Mouse (Mus musculus): ENCODE results near the gene Cox6a2. TPM values are rescaled to one million over a fixed set of nuclear protein-coding genes. Genes with fewer than 3 reads are reported as not detected.

The Cox6a2 gene
- 0.56 and 2.2 TPM in 2 replicates for polyA plus RNA-seq (2014; fragmentation: Nextera tagmentation; extraction: Ambion mirVana)

GRCm38 (mm10) chr7:128206152-128206551, at the start of gene Cox6a2:
Gene Cox6a2 (minus strand): TSS chr7:128206387.
- Histone ChIP-seq H3K4me1 (ENCODE audit: control insufficient read depth, insufficient read depth, low read length) (no peaks in the 10 kb centered on the region), H3K27ac (replicated peaks; ENCODE audit: low read depth, low read length) (no peak within 1 kb of the TSS), H3K36me3 (replicated peaks; ENCODE audit: control insufficient read depth, insufficient read depth, low read depth, low read length) (no peaks in the 10 kb centered on the region), H3K9ac (replicated peaks; ENCODE audit: low read length) (no peak within 1 kb of the TSS), H3K4me3 (ENCODE audit: low read depth, low read length) (no peak within 1 kb of the TSS), H3K9me3 (replicated peaks; ENCODE audit: control insufficient read depth, low read length) (no peaks in the 10 kb centered on the region), H3K27me3 (ENCODE audit: control insufficient read depth, insufficient read depth, low read length) (no peaks in the 10 kb centered on the region), H3K4me2 (ENCODE audit: low read depth, low read length) (no peak within 1 kb of the TSS)
- no peak for DNase-seq (ENCODE audit: low spot score)
- ATAC-seq (replicated peaks; ENCODE audit: insufficient number of reproducible peaks, low FRiP score, low TSS enrichment, low read depth) = no peak
- WGBS = 80% methylated on average over 6 of the region's 6 CpGs

GRCm38 (mm10) chr7:128255757-128256156, 49.6 kb upstream of the Cox6a2 start:
- ATAC-seq (replicated peaks; ENCODE audit: insufficient number of reproducible peaks, low FRiP score, low TSS enrichment, low read depth) (no peak), DNase-seq (ENCODE audit: low spot score) (no peak)
- 88% methylated on average over 5 of the region's 5 CpGs for WGBS
- H3K27ac ChIP-seq (replicated peaks; ENCODE audit: low read depth, low read length) = no peak overlapping the region
- no peaks in the 10 kb centered on the region for H3K36me3 ChIP-seq (replicated peaks; ENCODE audit: control insufficient read depth, insufficient read depth, low read depth, low read length)
- H3K9ac ChIP-seq (replicated peaks; ENCODE audit: low read length) = no peak overlapping the region
- H3K9me3 ChIP-seq (replicated peaks; ENCODE audit: control insufficient read depth, low read length) = no peaks in the 10 kb centered on the region
- no peak overlapping the region for H3K4me2 ChIP-seq (ENCODE audit: low read depth, low read length)
- H3K27me3 ChIP-seq (ENCODE audit: control insufficient read depth, insufficient read depth, low read length) = no peaks in the 10 kb centered on the region
- H3K4me3 ChIP-seq (ENCODE audit: low read depth, low read length) = no peak overlapping the region
- H3K4me1 ChIP-seq (ENCODE audit: control insufficient read depth, insufficient read depth, low read length) = no peaks in the 10 kb centered on the region

GRCm38 (mm10) chr7:128254978-128255377, 48.8 kb upstream of the Cox6a2 start:
- Histone ChIP-seq H3K4me2 (ENCODE audit: low read depth, low read length) (no peak overlapping the region), H3K9me3 (replicated peaks; ENCODE audit: control insufficient read depth, low read length) (no peaks in the 10 kb centered on the region), H3K27me3 (ENCODE audit: control insufficient read depth, insufficient read depth, low read length) (no peaks in the 10 kb centered on the region), H3K4me1 (ENCODE audit: control insufficient read depth, insufficient read depth, low read length) (no peaks in the 10 kb centered on the region), H3K9ac (replicated peaks; ENCODE audit: low read length) (no peak overlapping the region), H3K4me3 (ENCODE audit: low read depth, low read length) (no peak overlapping the region), H3K36me3 (replicated peaks; ENCODE audit: control insufficient read depth, insufficient read depth, low read depth, low read length) (no peaks in the 10 kb centered on the region), H3K27ac (replicated peaks; ENCODE audit: low read depth, low read length) (no peak overlapping the region)
- WGBS = 54% methylated on average over 2 of the region's 2 CpGs
- DNase-seq (ENCODE audit: low spot score) (no peak), ATAC-seq (replicated peaks; ENCODE audit: insufficient number of reproducible peaks, low FRiP score, low TSS enrichment, low read depth) (no peak)

DNA sequence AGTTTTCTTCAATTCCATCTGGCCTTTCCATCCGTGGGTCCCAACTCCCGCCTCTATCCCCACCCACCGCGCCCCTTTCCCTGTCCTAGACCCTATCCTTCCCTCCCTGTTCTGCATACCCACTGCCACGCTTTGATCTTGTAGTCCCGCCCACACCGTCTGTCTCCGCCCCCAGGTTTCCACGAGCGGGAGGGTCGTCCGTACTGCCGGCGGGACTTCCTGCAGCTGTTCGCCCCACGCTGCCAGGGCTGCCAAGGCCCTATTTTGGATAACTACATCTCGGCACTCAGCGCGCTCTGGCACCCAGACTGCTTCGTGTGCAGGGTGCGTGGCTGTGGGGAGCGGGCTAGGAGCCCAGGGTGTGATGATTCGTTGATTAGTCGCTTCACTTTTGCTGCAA, 46.4 kb upstream of the Cox6a2 start:
- ATAC-seq (replicated peaks; ENCODE audit: insufficient number of reproducible peaks, low FRiP score, low TSS enrichment, low read depth) = peak; percentile 60; the same call in 1 of the 2 replicates
- no peaks in the 10 kb centered on the region for H3K27me3 ChIP-seq (ENCODE audit: control insufficient read depth, insufficient read depth, low read length)
- H3K4me1 ChIP-seq (ENCODE audit: control insufficient read depth, insufficient read depth, low read length) = no peaks in the 10 kb centered on the region
- H3K9me3 ChIP-seq (replicated peaks; ENCODE audit: control insufficient read depth, low read length) = no peaks in the 10 kb centered on the region
- peak overlapping the region; percentile 33 for H3K9ac ChIP-seq (replicated peaks; ENCODE audit: low read length)
- 11% methylated on average over 24 of the region's 24 CpGs for WGBS
- H3K4me3 ChIP-seq (ENCODE audit: low read depth, low read length) = peak overlapping the region; percentile 25
- no peaks in the 10 kb centered on the region for H3K36me3 ChIP-seq (replicated peaks; ENCODE audit: control insufficient read depth, insufficient read depth, low read depth, low read length)
- H3K4me2 ChIP-seq (ENCODE audit: low read depth, low read length) = peak overlapping the region; percentile 46
- no peak overlapping the region for H3K27ac ChIP-seq (replicated peaks; ENCODE audit: low read depth, low read length)
- DNase-seq (ENCODE audit: low spot score) = peak; percentile 72

DNA sequence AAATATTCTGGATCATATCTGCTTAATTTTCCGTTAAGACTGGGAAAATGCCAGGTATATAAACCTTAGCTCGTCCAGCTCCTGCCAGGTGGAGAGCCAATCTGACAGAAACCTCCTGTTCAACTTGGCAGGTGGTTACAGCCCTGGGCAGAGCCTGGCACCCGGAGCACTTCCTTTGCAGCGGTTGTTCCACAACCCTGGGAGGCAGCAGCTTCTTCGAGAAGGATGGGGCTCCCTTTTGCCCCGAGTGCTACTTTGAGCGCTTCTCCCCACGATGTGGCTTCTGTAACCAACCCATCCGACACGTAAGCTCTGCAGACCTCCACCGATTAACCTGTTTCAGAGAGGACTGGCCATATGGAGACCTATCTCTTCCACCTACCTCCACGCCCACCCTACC, 45.8 kb upstream of the Cox6a2 start:
- H3K27me3 ChIP-seq (ENCODE audit: control insufficient read depth, insufficient read depth, low read length) = no peaks in the 10 kb centered on the region
- no peak overlapping the region for H3K27ac ChIP-seq (replicated peaks; ENCODE audit: low read depth, low read length)
- no peak overlapping the region; the same call in 1 of the 2 replicates for H3K4me2 ChIP-seq (ENCODE audit: low read depth, low read length)
- H3K36me3 ChIP-seq (replicated peaks; ENCODE audit: control insufficient read depth, insufficient read depth, low read depth, low read length) = no peaks in the 10 kb centered on the region
- no peaks in the 10 kb centered on the region for H3K4me1 ChIP-seq (ENCODE audit: control insufficient read depth, insufficient read depth, low read length)
- DNase-seq (ENCODE audit: low spot score) (no peak), ATAC-seq (replicated peaks; ENCODE audit: insufficient number of reproducible peaks, low FRiP score, low TSS enrichment, low read depth) (no peak)
- H3K9ac ChIP-seq (replicated peaks; ENCODE audit: low read length) = no peak overlapping the region; the same call in 1 of the 2 replicates
- 52% methylated on average over 12 of the region's 12 CpGs for WGBS
- H3K4me3 ChIP-seq (ENCODE audit: low read depth, low read length) = no peak overlapping the region
- H3K9me3 ChIP-seq (replicated peaks; ENCODE audit: control insufficient read depth, low read length) = no peaks in the 10 kb centered on the region

DNA sequence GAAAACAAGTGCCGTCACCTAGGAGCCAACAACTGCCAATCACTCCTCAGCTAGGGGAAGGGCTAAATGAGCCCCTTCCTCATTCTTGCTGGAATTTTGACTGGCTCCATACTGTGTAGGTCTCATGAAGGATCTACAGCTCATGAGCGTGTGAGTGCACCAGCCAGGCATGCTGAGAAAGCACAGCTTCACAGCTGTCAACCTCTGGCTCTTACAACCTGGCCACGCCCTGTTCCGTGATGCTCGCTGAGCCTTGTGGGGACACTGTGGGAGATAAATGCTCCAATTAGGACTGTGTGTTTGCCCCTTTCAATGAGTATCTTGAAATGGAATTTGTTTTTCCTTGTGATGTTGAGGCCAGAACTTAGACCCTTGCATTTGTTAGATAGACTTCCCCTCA, 43.8 kb upstream of the Cox6a2 start:
- H3K36me3 ChIP-seq (replicated peaks; ENCODE audit: control insufficient read depth, insufficient read depth, low read depth, low read length) = no peaks in the 10 kb centered on the region

DNA sequence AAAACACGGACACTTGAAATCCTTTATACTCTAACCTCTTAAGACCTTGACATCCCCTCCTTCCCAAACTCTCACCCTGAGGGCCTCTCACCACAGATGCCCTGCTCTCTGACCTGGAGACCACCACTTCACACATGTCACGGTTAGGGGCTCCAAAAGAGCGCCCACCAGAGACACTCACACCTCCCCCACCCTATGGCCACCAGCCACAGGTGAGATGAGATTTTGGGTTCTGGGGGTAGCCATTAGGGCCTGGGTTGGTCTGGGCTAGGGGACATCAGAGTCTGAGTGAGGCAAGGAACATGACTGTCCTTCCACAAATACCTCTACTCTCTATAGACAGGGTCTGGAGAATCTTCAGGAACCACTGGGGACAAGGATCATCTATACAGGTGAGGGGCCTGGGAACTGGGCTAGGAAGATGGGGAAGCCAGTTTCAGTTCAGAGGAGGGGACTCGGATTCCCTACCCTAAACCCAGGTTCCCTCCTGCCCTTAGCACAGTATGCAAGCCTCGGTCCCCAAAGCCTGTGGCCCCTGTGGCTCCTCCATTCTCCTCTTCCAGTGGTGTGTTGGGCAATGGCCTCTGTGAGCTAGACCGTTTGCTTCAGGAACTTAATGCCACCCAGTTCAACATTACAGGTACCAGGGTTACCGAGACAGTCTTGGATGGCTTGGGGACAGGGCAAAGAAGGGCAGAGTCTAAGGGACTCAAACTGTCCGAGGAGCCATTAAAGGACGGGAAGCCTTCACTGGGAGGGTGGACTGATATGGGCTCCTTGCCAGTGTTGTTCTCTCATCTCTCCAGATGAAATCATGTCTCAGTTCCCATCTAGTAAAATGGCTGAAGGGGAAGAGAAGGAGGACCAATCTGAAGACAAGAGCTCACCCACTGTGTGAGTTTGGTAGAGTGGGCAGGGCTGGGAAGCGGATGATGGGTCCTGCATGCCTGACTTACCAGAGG, 42.2 kb upstream of the Cox6a2 start:
- Histone ChIP-seq H3K4me2 (ENCODE audit: low read depth, low read length) (no peak overlapping the region), H3K9ac (replicated peaks; ENCODE audit: low read length) (no peak overlapping the region; the same call in 1 of the 2 replicates), H3K27me3 (ENCODE audit: control insufficient read depth, insufficient read depth, low read length) (no peaks in the 10 kb centered on the region), H3K4me1 (ENCODE audit: control insufficient read depth, insufficient read depth, low read length) (no peaks in the 10 kb centered on the region), H3K9me3 (replicated peaks; ENCODE audit: control insufficient read depth, low read length) (no peaks in the 10 kb centered on the region), H3K4me3 (ENCODE audit: low read depth, low read length) (no peak overlapping the region), H3K36me3 (replicated peaks; ENCODE audit: control insufficient read depth, insufficient read depth, low read depth, low read length) (no peaks in the 10 kb centered on the region; the same call in 1 of the 2 replicates), H3K27ac (replicated peaks; ENCODE audit: low read depth, low read length) (no peak overlapping the region)
- no peak for ATAC-seq (replicated peaks; ENCODE audit: insufficient number of reproducible peaks, low FRiP score, low TSS enrichment, low read depth)
- WGBS = 77% methylated on average over 10 of the region's 10 CpGs
- DNase-seq (ENCODE audit: low spot score) = no peak

More for the DNA sequence above, 43.8 kb upstream of the Cox6a2 start:
- no peak overlapping the region for H3K4me2 ChIP-seq (ENCODE audit: low read depth, low read length)
- H3K27me3 ChIP-seq (ENCODE audit: control insufficient read depth, insufficient read depth, low read length) = no peaks in the 10 kb centered on the region
- H3K27ac ChIP-seq (replicated peaks; ENCODE audit: low read depth, low read length) = no peak overlapping the region
- no peak overlapping the region for H3K4me3 ChIP-seq (ENCODE audit: low read depth, low read length)
- 85% methylated on average over 5 of the region's 5 CpGs for WGBS
- H3K9ac ChIP-seq (replicated peaks; ENCODE audit: low read length) = no peak overlapping the region
- H3K9me3 ChIP-seq (replicated peaks; ENCODE audit: control insufficient read depth, low read length) = no peaks in the 10 kb centered on the region
- no peaks in the 10 kb centered on the region for H3K4me1 ChIP-seq (ENCODE audit: control insufficient read depth, insufficient read depth, low read length)
- no peak for DNase-seq (ENCODE audit: low spot score)
- ATAC-seq (replicated peaks; ENCODE audit: insufficient number of reproducible peaks, low FRiP score, low TSS enrichment, low read depth) = no peak

- H3K4me1 ChIP-seq (ENCODE audit: control insufficient read depth, insufficient read depth, low read length) = no peaks in the 10 kb centered on the region
- H3K9me3 ChIP-seq (replicated peaks; ENCODE audit: control insufficient read depth, low read length) = no peaks in the 10 kb centered on the region
- peak overlapping the region; percentile 45 for H3K4me3 ChIP-seq (ENCODE audit: low read depth, low read length)
- DNase-seq (ENCODE audit: low spot score) = peak; percentile 93
- 0 out of 2 replicates have a peak overlapping the region, but pooled peaks have one; percentile 56 for H3K27ac ChIP-seq (replicated peaks; ENCODE audit: low read depth, low read length)
- ATAC-seq (replicated peaks; ENCODE audit: insufficient number of reproducible peaks, low FRiP score, low TSS enrichment, low read depth) = peak; percentile 57; the same call in 1 of the 2 replicates
- H3K27me3 ChIP-seq (ENCODE audit: control insufficient read depth, insufficient read depth, low read length) = no peaks in the 10 kb centered on the region
- H3K36me3 ChIP-seq (replicated peaks; ENCODE audit: control insufficient read depth, insufficient read depth, low read depth, low read length) = no peaks in the 10 kb centered on the region; the same call in 1 of the 2 replicates
- WGBS = under 1% methylated on average over 13 of the region's 13 CpGs
- peak overlapping the region; percentile 72 for H3K4me2 ChIP-seq (ENCODE audit: low read depth, low read length)
- H3K9ac ChIP-seq (replicated peaks; ENCODE audit: low read length) = peak overlapping the region; percentile 72
Measured at GRCm38 (mm10) chr7:128247443-128247842, 41.3 kb upstream of the Cox6a2 start.
